Mouse (Mus musculus) forebrain, embryonic 15.5 days (tissue): ENCODE measurements around the gene Gpr84. TPM values are rescaled to one million over a fixed set of nuclear protein-coding genes. Genes with fewer than 3 reads are reported as not detected.
"Not testable (repeated sequence)": the region's sequence is repeated elsewhere in the genome, so short reads cannot be mapped to it uniquely, and the experiment has no call there.

Experiments used
- ATAC-seq: fragments of 200-750 bp; cut with Nextera tagmentation; replicated peaks from 2 replicates; pipeline ENCODE4 v1.8.0; 2017; ENCODE audit warnings: mild to moderate bottlenecking, moderate TSS enrichment, moderate library complexity
- H3K27ac ChIP-seq: fragments of 300-500 bp; sonication (generic); replicated peaks from 2 replicates; pipeline ENCODE4 v1.5.1; 2015; ENCODE audit warnings: mild to moderate bottlenecking, inconsistent platforms
- H3K27me3 ChIP-seq: fragments of 300-500 bp; sonication (generic); 2 replicates; pipeline ENCODE4 v1.6.1; 2015; ENCODE audit warnings: inconsistent platforms
- H3K36me3 ChIP-seq: fragments of 300-500 bp; sonication (generic); 2 replicates; pipeline ENCODE4 v1.6.1; 2015; ENCODE audit warnings: mild to moderate bottlenecking, inconsistent platforms
- H3K4me1 ChIP-seq: fragments of 300-500 bp; sonication (generic); 2 replicates; pipeline ENCODE4 v1.6.1; 2015; ENCODE audit warnings: inconsistent platforms
- H3K4me2 ChIP-seq: fragments of 300-500 bp; sonication (generic); replicated peaks from 2 replicates; pipeline ENCODE4 v1.6.1; 2015; ENCODE audit warnings: mild to moderate bottlenecking, inconsistent platforms
- H3K4me3 ChIP-seq: fragments of 300-500 bp; sonication (generic); 2 replicates; pipeline ENCODE4 v1.5.1; 2015; ENCODE audit warnings: mild to moderate bottlenecking, inconsistent platforms
- H3K9ac ChIP-seq: fragments of 300-500 bp; sonication (generic); replicated peaks from 2 replicates; pipeline ENCODE4 v1.6.1; 2015; ENCODE audit warnings: mild to moderate bottlenecking, inconsistent platforms
- H3K9me3 ChIP-seq: fragments of 300-500 bp; sonication (generic); 2 replicates; pipeline ENCODE4 v1.6.1; 2016; ENCODE audit warnings: inconsistent platforms
- WGBS: fragments of 180-500 bp; shearing (Covaris S2); methylation state at CpG from one replicate; pipeline ENCODE4 v1.1.7; 2015; ENCODE audit warnings: mixed read lengths; 5-methylcytosine and 5-hydroxymethylcytosine counted together
- microRNA counts: library from miRNA; unstranded; fragments of <30 nt; microRNA quantifications from one replicate; lab custom pipeline; 2016
- microRNA-seq: library from miRNA; unstranded; fragments of <30 nt; microRNA quantifications from one replicate; pipeline ENCODE4, GENCODE M21; 2016
- polyA plus RNA-seq: library from polyadenylated mRNA; unstranded; fragments of >200 nt; fragmentation: Nextera tagmentation; extraction: Ambion mirVana; gene quantifications from 2 replicates; pipeline ENCODE4 v1.2.1, GENCODE M21; 2015

The Gpr84 gene
- polyA plus RNA-seq, 1 experiment from 2014 or later: 0.37 TPM

GRCm38 (mm10) chr15:103275943-103276342, 34.5 kb downstream of the Gpr84 start:
- not testable (repeated sequence) for H3K27ac ChIP-seq, H3K9ac ChIP-seq, H3K27me3 ChIP-seq, H3K4me3 ChIP-seq, H3K36me3 ChIP-seq, H3K4me2 ChIP-seq, H3K9me3 ChIP-seq, ATAC-seq
- peaks cover 18% of the 10 kb centered on the region for H3K4me1 ChIP-seq
- WGBS: 91% methylated on average over 3 of the region's 3 CpGs

- H3K4me1 ChIP-seq: peaks cover 18% of the 10 kb centered on the region
- no peaks in the 10 kb centered on the region for H3K9me3 ChIP-seq
- no peaks in the 10 kb centered on the region for H3K27me3 ChIP-seq
- peak within 1 kb of the TSS; percentile 83 for H3K9ac ChIP-seq
- H3K4me3 ChIP-seq: peak within 1 kb of the TSS; percentile 85
- H3K27ac ChIP-seq: peak within 1 kb of the TSS; percentile 72
- peak; percentile 100 for ATAC-seq
- under 1% methylated on average over 38 of the region's 38 CpGs for WGBS
- H3K4me2 ChIP-seq: peak within 1 kb of the TSS; percentile 77
- no peaks in the 10 kb centered on the region for H3K36me3 ChIP-seq
Observed at GRCm38 (mm10) chr15:103272419-103273279, 37.8 kb downstream of the Gpr84 start, which contains the start of gene Copz1. Copz1 (plus strand) TSS chr15:103272714.

GRCm38 (mm10) chr15:103268903-103269302, 41.5 kb downstream of the Gpr84 start:
- Histone ChIP-seq H3K27me3 (no peaks in the 10 kb centered on the region), H3K9ac (no peak overlapping the region), H3K4me3 (no peak overlapping the region), H3K27ac (no peak overlapping the region), H3K4me1 (peaks cover 9% of the 10 kb centered on the region), H3K36me3 (no peaks in the 10 kb centered on the region), H3K4me2 (no peak overlapping the region), H3K9me3 (no peaks in the 10 kb centered on the region)
- no peak for ATAC-seq
- WGBS: 79% methylated on average over 4 of the region's 4 CpGs

- WGBS: 93% methylated on average over 2 of the region's 2 CpGs
- H3K27me3 ChIP-seq: no peaks in the 10 kb centered on the region
- no peak overlapping the region for H3K27ac ChIP-seq
- no peaks in the 10 kb centered on the region for H3K36me3 ChIP-seq
- no peaks in the 10 kb centered on the region for H3K4me1 ChIP-seq
- no peak overlapping the region for H3K9ac ChIP-seq
- no peak overlapping the region for H3K4me2 ChIP-seq
- no peaks in the 10 kb centered on the region for H3K9me3 ChIP-seq
- ATAC-seq: no peak
- H3K4me3 ChIP-seq: no peak overlapping the region
Observed at GRCm38 (mm10) chr15:103264794-103265193, 45.6 kb downstream of the Gpr84 start.

GRCm38 (mm10) chr15:103259989-103260388, 50.4 kb downstream of the Gpr84 start:
- Histone ChIP-seq H3K27me3 (peaks cover 5% of the 10 kb centered on the region; the same call in 1 of the 2 replicates), H3K27ac (no peak overlapping the region), H3K4me1 (peaks cover 4% of the 10 kb centered on the region), H3K9ac (no peak overlapping the region), H3K4me2 (no peak overlapping the region), H3K36me3 (no peaks in the 10 kb centered on the region), H3K4me3 (no peak overlapping the region), H3K9me3 (no peaks in the 10 kb centered on the region)
- WGBS: 69% methylated on average over 1 of the region's 1 CpGs
- ATAC-seq: no peak

GRCm38 (mm10) chr15:103259162-103259561, 51.2 kb downstream of the Gpr84 start:
- H3K4me1 ChIP-seq: peaks cover 6% of the 10 kb centered on the region
- no peaks in the 10 kb centered on the region for H3K36me3 ChIP-seq
- H3K27me3 ChIP-seq: peaks cover 5% of the 10 kb centered on the region; the same call in 1 of the 2 replicates
- no peak for ATAC-seq
- no peak overlapping the region for H3K9ac ChIP-seq
- WGBS: 88% methylated on average over 5 of the region's 5 CpGs
- no peak overlapping the region for H3K4me2 ChIP-seq
- H3K27ac ChIP-seq: no peak overlapping the region
- no peak overlapping the region for H3K4me3 ChIP-seq
- no peaks in the 10 kb centered on the region for H3K9me3 ChIP-seq

MicroRNAs encoded within 50 kb of the gene (microRNA counts, 519-probe panel; counts per million panel counts)
- microRNA mmu-miR-148b (lab: Ali Mortazavi, UCI): 3,229 counts per million, percentile 77 among the panel's probes with 10 or more counts

Small RNAs within 50 kb of the gene (microRNA-seq; reads per million reads assigned to microRNA genes)
- 172 reads per million, percentile 61 among the genes with 10 or more reads in this experiment for gene Mir148b
- not detected for gene Mir6963

Other genes starting within 250 kb of the Gpr84 start
- gene Smug1, start 143.5 kb downstream of the Gpr84 start, polyA plus RNA-seq: 24.7 and 26.8 TPM in 2 replicates
- 134 and 139 TPM in 2 replicates for gene Cbx5, start 70.8 kb downstream of the Gpr84 start, polyA plus RNA-seq
- gene Hnrnpa1, start 70.2 kb downstream of the Gpr84 start, polyA plus RNA-seq: 995 and 1,028 TPM in 2 replicates
- gene Nfe2, start 52.2 kb downstream of the Gpr84 start, polyA plus RNA-seq: 0.38 and 0.63 TPM in 2 replicates
- gene Copz1, start 37.9 kb downstream of the Gpr84 start, polyA plus RNA-seq: 215 and 220 TPM in 2 replicates
- 12.7 and 13.0 TPM in 2 replicates for gene Zfp385a, start 29.5 kb upstream of the Gpr84 start, polyA plus RNA-seq
- gene Itga5, start 56.2 kb upstream of the Gpr84 start, polyA plus RNA-seq: 5.7 and 7.2 TPM in 2 replicates
- not detected in 2 replicates for gene Gtsf1, start 119.9 kb upstream of the Gpr84 start, polyA plus RNA-seq
- not detected in 2 replicates for gene Gtsf2, start 137.9 kb upstream of the Gpr84 start, polyA plus RNA-seq
- 1.4 and 1.8 TPM in 2 replicates for gene Nckap1l, start 143.2 kb upstream of the Gpr84 start, polyA plus RNA-seq
- gene Pde1b, start 192.4 kb upstream of the Gpr84 start, polyA plus RNA-seq: 71.3 and 73.2 TPM in 2 replicates
- 100 TPM in 2 replicates for gene Ppp1r1a, start 227.4 kb upstream of the Gpr84 start, polyA plus RNA-seq